Mouse (Mus musculus): Measurements from ENCODE around the gene Slc17a7.
"Not testable (repeated sequence)": the region's sequence is repeated elsewhere in the genome, so short reads cannot be mapped to it uniquely, and the experiment has no call there.

Gene Slc17a7

DNA sequence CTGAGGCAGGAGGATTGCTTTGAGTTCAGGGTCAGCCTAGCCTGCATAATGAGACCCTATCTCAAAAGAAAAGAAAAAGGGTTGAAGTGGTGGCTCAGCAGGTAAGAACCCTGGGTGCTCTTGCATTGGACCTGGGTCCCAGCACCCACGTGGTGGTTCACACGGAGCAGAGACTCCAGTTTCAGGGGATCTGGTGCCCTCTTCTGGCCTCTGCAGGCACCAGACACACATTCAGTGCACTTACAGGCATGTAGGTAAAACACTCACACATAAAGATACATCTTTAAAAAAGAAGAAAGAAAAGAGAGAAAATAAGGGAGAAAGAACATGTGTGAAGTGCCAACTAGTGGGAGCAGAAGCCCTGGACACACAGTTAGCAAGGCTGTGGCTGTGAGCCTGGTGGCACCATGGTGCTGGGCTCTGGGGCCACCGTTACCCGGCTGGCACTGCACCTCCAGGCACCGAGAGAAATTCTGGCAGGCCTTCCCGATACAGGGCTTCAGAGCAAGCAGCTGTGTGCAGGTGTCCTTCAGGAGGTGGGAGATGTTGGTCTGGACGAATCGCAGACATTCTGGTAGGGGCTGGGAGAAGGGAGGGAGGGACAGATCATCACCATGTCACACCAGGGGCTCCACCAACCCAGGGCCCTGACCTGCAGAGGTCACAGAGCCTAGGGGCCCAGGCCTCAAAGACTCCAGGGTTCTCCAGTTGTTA lies 30.1 kb upstream of the Slc17a7 start:
- no peak for DNase-seq (ENCODE audit: low spot score)

DNA sequence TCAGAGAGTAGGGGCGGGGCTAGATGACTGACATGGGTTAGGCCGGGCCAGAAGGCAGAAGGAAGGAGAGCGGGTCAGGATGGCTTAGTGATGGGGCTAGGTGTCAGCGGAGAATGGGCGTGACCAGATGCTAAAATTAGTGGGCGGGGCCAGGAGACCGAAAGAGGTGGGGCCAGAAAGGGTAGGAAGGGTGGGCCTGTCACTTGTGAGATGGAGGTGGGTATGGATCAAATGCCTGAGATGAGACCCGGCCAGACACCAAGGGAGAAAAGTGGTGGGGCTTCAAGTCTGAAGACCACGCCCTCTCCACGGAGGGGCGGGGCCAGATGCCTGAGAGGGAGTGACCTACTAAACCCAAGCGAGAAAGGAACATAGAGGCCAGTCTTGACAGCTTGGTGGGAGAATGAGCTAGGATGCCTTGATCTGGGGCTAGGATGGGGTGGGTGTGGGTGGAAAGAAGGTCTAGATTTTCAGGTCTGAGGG lies 29.2 kb upstream of the Slc17a7 start:
- no peak for DNase-seq (ENCODE audit: low spot score)

DNA sequence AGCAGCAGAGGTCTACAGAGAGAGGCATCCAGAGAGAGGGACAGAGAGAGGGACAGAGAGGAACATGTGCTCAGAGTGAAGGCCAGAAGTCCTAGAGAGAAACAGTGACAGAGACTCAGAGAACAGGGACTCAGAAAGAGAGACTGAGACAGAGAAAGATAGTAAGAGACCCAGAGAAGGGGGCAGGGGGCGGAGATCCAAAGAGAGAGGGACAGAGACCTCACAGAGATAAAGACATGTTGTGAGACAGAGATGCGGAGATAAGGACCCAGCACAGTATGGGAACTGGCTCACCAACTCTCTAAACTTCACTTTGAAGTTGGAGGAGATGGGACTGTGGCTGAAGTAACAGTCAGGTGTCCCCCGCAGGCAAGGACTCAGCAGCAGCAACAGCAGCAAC lies 28.4 kb upstream of the Slc17a7 start:
- DNase-seq (ENCODE audit: low spot score): no peak

DNA sequence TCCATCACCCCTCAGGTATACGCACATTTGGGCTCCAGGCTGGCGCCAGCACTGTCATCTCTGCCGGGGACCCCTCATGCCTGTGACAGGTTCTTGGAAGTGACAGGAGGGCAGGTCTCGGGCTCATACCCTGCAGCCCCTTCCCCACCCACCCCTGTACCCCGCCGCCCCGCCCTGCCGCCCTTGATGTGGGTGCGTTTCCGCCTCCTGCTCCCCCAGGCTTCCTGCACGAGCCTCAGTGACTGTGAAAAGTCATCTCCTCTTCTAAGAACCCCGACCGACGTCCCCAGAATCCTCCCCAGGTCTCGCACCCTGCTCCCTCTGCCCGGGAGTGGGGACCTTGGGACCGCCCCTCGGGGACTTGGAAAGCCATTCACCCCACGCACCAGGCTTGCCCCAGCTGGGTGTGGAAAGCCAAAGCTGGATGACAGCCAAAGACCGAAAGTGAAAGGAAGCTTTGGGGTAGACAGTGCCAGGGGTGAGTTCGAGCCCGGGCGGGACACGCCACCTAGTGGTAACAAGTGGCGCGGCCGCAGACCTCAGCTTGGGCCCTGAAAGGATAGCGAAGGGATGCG lies 27.7 kb upstream of the Slc17a7 start, which contains the start of the genes Gm45713 and Flt3l:
Gene Gm45713, minus strand, starts transcription at position 239 of the 575 bp plus-strand sequence.
Gene Flt3l, minus strand, starts transcription at position 440 of the 575 bp plus-strand sequence.
- DNase-seq (ENCODE audit: low spot score): peak; percentile 87

DNA sequence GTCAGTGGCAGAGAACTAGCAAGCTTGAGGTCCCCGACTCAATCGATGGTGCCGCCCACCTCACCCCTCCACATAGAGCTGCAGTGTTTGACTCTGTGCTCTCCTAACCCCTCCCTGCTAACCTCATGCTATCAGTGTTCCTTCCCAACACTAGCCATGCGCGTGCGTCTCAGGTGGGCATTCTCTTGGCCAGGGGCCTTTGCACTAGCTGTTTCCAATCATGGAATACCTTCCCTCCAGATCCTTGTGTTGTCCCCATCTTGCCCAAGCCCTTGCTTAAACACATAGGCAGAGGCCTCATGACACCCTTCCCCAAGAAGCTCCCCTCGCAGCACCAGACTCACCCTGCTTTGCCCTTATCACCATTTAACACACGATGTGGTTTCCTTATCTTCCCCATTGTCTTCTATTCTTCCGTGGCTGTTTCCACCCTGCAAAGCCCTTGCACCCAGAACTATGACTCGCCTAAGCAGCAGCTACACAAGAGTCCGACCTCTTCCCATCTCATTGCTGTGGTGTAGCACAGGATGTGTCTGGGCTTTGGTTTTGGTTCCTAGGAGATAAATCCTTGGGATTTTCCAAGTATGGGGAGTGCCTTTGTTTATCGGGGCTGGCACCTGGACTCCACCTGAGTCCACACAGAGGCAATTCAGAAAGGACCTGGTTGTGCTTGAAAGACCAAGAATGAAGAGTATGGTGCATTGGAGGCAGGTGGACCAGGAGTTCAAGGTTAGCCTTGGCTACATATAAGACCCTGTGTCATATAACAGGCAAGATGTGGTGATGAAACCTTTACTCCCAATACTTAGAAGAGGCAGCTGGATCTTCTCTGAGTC lies 26.4 kb upstream of the Slc17a7 start:
- DNase-seq (ENCODE audit: low spot score): no peak

DNA sequence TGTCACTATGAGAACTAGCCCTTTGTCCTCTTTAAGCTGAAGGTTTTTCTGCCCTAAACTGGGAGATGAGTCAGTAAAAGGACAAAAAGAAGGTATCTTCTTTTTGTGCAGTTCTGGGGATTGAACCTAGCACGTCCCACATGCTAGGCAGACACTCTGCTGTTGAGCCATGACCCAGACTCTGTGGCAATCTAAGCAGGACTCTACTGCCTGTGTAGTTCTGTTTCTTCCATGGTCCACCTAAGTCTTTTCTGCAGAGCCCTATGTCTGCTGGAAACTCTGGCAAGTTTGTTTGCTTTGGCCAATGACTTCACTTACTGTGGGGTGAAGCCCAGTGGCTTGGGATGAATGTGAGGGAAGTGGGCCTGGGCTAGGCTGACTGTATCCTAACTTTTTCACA lies 25.3 kb upstream of the Slc17a7 start:
- no peak for DNase-seq (ENCODE audit: low spot score)

DNA sequence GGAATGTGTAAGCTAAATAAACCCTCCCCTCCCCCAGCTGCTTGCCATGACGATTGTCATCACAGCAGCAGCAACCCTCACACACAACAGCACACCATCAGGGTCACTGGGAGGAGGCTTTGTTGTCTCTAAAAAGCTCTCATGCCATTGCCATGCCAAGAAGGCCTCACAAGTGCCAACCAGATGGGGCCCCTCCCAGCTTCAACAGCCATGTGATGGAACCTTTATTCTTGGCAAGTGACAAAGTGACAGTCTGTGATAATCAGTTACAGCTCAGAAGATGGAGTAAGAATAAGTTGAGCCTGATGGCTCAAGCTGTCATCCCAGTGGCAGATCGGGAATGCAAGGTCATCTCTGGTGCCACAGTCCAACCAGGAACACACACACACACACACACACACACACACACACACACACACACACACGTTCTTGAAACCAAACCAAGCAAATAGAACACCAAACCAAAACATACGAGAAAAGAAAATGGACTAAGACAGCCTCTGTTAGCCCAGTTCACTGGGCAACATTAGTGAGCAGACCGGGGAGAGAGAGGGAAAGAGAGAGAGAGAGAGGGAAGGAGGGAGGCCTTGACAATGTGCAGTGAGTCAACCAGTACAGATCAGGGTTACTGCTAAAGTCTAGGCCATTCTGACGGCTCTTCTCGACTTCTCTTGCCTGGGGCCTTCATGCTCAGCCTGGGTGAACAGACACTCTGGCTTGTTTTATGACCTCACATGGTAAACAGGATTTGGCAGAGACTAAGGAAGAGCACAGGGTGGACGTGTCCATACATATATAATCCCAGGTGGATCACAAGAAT lies 23.6 kb upstream of the Slc17a7 start:
- no peak for DNase-seq (ENCODE audit: low spot score)

DNA sequence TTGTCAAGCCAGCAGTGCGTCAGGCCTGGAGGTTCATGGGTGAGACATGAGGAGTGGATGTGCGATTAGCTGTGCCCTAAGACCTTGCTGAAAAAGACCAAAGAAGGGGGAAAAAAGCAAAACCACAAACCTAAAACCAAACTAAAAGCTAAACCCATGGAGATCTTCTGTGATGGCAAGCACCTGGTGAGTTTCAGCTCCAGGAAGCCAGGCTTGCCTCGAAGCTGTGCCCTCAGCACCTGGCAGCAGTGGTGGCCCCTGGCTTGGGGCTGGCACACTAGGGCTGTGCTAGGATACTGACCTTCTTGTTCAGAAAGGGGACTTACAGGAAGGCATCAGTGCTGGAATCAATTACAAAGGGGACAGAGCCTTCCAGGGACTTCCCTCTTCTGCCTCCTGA lies 22.4 kb upstream of the Slc17a7 start:
- no peak for DNase-seq (ENCODE audit: low spot score)

DNA sequence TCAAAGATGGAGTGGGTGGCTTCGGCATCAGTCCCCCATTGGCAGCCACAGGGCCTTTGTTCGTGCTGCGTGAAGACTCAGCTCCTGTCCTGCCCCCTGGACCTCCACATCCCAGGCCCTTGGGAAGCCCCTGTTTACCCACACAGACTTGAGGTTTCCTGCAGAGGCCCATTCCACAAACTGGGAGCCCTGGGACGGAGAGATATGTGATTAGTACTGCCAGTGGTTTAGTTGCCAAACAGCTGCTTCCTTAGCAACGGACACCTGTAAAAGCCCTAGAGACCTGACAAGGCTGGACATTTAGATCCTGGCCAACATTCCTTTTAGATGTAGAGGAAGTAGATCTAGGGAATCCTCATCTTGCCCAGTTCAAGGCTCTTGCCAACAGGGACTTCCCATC lies 21.8 kb upstream of the Slc17a7 start:
- no peak for DNase-seq (ENCODE audit: low spot score)

DNA sequence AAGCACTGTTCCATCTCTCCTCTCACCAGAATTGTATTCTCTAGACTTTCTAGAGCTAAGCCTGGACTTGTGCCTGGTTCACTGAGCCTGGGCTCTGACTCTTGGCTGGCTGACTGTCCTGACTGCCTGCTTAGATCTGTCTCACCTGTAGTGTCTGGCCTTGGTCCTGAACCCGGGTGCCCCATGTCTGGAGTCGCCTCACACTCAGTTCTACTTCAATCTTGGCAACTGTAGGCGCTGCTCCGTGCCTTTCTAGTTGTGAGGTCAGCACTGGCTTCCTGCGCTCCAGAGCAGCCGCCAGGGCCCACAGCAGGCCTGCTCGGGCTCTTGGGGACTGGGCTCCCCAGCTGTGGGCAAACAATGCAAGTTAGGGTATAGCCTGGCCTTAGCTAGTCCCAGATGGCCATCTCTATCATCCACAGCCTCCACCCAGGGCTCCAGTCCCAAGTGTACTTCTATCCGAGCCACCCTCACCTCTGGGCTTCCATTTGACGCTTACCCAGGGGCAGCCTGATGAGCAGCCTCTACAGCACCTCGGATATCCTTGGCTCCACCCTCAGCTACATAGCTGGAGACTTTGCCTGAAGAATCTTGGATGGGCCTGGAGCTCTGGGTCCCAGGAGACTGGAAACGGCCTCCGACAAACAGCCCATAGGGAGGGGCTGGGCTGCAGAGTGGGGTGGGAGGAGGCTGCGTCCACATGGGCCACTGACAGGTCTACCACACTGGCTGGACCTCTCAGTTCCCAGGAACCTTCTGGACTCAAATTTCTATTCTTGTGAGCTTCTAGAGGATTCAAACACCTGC lies 19.2 kb upstream of the Slc17a7 start:
- no peak for DNase-seq (ENCODE audit: low spot score)

DNA sequence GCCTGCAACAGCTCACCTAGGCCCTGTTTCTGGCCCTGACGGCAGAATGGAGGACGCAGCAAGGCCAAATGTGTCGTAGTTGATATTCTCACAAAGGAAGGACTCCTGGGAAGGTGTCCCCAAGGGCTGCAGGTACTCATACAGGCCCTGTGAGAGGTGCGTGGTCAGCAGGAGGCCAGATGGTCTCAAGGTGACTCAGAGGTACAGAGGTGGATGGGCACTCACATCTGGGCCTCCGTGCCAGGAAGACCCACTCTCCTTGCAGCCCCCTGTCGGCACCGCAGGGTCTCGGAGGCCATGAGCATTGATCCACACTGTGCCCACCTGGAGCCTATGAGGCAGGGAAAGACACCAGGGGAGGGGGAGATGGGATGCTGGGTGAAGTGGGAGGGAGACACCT lies 18.3 kb upstream of the Slc17a7 start:
- DNase-seq (ENCODE audit: low spot score): no peak

DNA sequence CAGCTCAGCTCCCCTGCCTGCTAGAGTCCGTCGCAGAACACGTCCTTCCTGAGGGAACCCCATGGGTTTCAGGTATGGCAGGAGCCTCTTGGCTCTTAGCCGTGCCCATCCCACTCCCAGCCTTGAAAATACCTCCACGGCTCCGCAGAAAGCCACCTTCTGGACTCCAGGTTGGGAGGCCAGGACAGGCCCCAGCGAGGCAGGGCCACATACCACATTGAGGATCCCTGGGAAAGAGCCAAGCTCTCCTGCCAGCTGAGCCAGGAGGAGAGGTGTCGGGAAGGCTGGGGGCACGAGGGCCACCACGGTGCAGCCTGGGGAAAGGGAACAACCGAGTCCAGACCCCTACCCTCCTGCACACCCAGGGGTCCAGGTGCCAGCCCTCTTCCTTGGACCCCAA lies 16.5 kb upstream of the Slc17a7 start:
- no peak for DNase-seq (ENCODE audit: low spot score)

DNA sequence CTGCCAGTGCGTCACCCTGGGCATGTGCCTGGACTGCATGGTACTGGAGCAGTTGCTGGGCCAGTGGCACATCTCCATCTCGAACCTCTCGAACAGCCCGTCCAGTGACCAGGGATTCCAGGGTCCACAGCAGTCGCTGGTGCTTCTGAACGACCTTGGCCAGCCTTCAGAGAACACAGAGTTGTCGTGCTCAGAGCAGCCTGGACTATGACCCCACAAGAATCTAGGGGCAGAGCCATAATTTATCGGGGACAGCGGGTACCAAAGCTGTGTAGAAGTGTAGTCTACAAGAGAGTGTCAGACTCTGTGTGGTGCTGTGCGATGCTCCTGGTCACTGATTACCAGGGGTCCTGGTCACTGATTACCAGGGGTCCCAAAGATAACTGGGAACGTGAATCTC lies 15.8 kb upstream of the Slc17a7 start:
- DNase-seq (ENCODE audit: low spot score): no peak

DNA sequence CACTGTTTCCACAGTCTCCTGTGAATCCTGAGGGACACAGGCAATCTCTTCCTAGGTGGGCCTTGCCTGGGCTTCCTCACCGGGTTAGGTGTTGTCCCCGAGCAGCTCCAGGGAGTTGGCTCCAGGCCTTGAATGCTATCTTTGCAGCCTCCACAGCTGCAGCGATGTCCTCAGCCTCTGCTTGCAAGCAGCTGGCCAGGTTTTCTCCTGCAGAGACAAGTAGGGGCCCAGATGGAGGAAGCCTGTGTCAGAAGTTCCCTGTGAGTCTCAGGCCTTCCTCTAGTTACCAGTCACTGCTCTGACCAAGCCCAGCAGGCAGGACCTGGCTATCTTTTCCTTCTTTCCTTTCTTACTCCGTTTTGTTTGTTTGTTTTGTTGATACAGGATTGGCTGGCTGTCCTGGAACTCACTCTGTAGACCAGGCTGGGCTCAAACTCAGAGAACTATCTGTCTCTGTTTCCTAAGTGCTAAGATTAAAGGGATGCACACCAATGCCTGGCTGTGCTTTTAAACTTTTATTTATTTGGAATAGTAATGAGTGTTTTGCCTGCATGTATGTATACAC lies 15.1 kb upstream of the Slc17a7 start:
- DNase-seq (ENCODE audit: low spot score): no peak

DNA sequence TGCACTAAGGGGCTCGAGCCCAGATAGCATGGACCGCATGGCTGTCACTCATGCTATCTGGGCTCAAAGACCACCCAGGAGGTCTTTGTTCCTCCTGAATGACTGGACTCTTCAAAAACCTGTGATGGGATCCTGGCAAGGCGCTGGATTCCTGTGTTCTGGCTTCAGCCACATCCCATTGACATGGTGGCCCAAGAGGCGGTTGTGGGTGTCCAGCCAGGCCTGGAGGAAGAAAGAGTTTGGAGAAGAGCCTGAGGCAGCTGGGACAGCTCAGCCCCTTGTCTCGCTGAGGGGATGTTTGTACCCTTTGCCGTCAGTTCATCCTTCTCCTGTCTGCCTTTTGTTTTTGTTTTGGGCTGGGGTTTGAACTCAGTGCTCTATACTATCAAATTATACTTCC lies 14.2 kb upstream of the Slc17a7 start:
- DNase-seq (ENCODE audit: low spot score): no peak

DNA sequence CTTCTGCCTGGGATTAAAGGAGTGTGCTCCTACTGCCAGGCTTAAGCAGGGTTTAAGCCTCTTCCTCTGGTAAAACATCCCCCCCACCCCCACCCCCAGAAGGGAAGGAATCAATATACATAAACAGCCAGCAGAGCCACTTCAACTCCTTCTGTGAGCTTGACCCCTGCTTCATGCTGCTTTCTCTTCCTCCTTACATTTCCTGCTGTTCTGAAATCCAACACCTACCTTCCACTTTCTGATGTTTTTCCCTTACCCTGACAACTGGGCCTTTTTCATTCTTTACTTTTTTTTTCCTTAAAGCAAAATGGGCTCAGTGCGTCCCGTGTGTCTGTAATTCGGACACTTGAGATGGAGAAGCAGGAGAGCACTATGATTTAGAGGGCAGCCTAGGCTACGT lies 13.4 kb upstream of the Slc17a7 start:
- DNase-seq (ENCODE audit: low spot score): no peak

DNA sequence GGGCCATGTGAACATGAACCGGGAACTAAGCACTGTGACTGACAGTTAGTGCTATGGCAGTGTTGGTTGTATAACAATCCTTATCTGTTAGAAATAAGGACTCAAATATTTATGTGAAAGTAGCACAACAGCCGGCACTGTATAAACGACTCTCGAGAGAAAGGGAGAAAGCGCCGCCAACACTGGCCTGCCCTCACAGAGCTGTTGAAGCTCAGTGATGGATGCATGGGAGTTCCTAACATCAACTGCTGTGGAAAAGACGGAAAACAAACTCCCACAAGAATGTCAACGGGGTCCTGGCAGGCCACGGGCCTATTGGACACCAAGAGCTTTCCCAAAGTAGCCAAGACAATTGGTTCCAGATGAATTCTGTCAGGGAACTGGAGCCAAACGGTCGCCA lies 12.4 kb upstream of the Slc17a7 start:
- DNase-seq (ENCODE audit: low spot score): no peak

DNA sequence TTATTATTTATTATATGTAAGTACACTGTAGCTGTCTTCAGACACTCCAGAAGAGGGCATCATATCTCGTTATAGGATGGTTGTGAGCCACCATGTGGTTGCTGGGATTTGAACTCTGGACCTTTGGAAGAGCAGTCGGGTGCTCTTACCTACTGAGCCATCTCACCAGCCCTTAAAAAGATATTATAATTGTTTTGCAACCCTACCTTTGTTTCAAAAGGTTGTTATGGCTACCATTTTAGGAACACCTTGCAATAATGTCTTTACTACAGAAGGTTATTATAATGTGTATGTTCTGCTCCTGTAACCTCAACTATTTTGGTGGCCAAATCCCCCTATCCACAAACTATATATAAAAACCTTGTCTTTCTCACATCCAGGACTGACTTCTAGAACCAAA lies 10.7 kb upstream of the Slc17a7 start:
- DNase-seq (ENCODE audit: low spot score): not testable (repeated sequence)

DNA sequence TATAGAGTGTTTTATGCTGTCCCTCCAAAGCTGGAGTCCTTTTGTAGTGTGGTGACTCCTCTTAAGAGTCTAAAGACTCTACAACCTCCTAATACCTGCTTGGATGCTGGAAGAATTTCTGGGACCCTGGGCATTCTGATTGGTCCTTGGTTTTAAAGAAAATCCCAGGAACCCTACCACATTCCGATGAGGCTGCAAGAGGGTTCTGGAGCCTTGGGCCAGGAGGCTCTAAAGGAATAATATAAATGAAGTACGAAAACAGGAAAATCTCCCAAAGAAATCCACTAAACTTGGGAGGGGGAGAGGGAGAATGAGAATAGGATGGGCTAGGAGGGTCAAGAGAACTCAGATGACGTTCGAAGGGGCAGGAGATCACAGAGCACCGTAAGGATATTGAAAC lies 10.2 kb upstream of the Slc17a7 start:
- DNase-seq (ENCODE audit: low spot score): no peak

DNA sequence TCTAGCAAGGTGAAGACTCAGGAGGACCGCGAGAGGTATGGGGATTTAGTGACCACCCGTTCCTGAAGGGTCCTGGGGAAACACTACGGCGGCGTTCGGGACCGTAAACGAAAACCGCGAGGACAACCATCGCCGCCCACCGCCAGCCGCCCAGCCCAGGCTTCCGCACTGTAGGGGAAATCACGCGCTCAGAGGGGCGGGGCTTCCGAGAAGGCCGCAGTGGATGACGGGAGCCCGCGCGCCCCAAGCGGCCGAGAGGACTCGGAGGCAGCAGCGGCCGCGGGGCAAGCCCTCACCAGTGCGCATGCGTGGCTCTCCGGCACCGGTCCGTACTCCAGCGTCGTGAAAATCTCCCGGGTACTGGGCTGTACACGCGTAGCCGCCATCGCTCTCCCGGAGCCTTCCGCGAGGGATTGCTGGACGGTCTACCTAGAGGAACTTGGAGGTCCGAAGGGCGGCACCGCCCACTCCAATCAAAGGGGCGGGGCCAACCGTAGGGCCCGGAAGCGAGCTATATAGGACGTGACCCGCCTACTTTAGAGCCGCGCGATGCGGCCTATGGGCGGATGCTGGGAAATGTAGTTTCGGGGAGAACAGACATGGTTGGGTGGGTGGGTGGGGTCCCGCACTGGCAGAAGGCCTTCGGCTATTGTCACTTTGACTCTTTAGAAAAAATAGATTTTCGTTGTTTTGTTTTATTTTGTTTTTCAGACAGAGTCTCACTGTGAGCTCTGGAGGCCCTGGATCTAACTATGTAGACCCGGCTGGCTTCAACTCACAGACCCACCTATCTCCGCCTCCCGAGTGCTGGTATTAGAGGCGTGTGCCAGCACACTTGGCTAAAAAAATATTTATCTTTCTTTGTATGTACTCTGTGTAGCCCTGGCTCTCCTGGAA lies 9.4 kb upstream of the Slc17a7 start, which contains the start of the genes Pih1d1 and Aldh16a1:
Gene Pih1d1, plus strand, starts transcription at position 208 of the 897 bp plus-strand sequence.
Gene Aldh16a1, minus strand, starts transcription at position 489 of the 897 bp plus-strand sequence.
- peak; percentile 93 for DNase-seq (ENCODE audit: low spot score)
